Mouse (Mus musculus): Measurements from ENCODE around the gene Vmn1r208.
"Not testable (repeated sequence)": the region's sequence is repeated elsewhere in the genome, so short reads cannot be mapped to it uniquely, and the experiment has no call there.

GRCm38 (mm10) chr13:22788096-22788495 is 10.9 kb upstream of the Vmn1r208 start:
- not testable (repeated sequence) for TF ChIP-seq CTCF (IDR thresholded peaks at IDR 0.05; ENCODE audit: low read depth, low read length); POLR2A (IDR thresholded peaks at IDR 0.05; ENCODE audit: extremely low read depth, insufficient read depth, low read length)

All from liver, adult 2 months (tissue).